Mouse (Mus musculus): ENCODE measurements at regions not wholly inside any gene's neighbourhood (a gene's known extent, or its start where the extent isn't known, plus 50 kb on each side); places are given as distances from the start of the nearest gene placed in this dataset.
"Not testable (repeated sequence)": the region's sequence is repeated elsewhere in the genome, so short reads cannot be mapped to it uniquely, and the experiment has no call there.

DNA sequence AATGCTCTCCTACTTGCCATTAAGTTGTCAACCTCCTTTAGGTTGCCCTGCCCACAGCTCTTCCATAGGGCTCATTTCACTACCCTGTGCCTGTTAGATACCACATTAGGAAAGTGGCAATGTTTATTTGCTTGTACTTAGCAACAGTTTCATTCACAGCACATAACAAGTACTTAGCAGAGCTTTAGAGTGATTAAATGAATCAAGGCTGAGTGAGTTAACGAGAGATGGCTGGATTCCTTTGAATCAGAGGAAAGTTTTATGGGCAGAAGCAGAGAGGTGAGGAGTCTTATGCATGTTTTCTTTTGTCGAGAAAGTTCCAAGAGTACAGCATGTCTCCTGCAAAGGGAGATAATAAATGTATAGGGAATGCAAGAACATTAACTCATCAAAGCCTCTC is 60.5 kb downstream of the Ptgs2 start:
- Histone ChIP-seq H3K9ac (no peak overlapping the region), H3K27ac (no peak overlapping the region), H3K4me2 (no peak overlapping the region), H3K27me3 (no peaks in the 10 kb centered on the region), H3K9me3 (replicated peaks) (no peaks in the 10 kb centered on the region), H3K36me3 (ENCODE audit: poor library complexity, severe bottlenecking) (no peaks in the 10 kb centered on the region), H3K4me1 (no peaks in the 10 kb centered on the region), H3K4me3 (no peak overlapping the region)
- ATAC-seq: no peak
- 57% methylated on average over 2 of the region's 2 CpGs for WGBS

DNA sequence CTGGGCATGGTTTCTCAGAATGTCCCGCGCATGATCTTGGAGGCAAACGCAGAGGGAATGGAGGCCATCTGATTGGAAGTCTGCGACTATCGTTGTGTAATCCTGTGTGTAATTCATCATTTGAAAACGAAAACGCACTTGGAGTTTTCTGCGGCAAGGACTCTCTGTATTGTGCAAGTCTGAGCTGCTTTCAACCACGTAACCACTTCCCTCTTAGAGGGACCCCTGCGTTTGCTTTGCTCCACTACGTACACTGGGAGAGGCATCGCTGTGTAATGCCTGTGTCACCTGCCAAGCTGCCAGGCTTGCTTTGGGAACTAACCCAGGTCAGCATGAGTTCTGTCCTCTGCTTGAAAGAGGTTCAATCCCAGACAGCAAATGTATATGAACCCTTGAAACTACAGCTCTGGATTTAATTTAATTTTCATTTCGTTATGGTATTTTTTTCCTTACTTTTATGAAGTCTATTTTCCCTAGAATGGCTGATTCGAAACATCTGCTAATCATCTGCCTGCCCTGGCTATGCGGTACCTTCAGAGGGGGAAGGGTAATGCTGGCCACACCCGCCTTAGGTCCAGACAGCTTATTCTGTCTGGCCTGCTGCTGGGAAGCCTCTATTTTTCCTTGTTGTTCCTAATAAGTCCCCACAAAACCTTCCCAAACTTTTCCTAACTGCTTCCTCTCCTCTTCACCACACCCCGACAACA is 65.2 kb downstream of the Ptgs2 start:
- Histone ChIP-seq H3K36me3 (ENCODE audit: poor library complexity, severe bottlenecking) (no peaks in the 10 kb centered on the region), H3K4me1 (no peaks in the 10 kb centered on the region), H3K9ac (no peak overlapping the region), H3K27ac (no peak overlapping the region), H3K4me3 (no peak overlapping the region), H3K27me3 (no peaks in the 10 kb centered on the region), H3K9me3 (replicated peaks) (no peaks in the 10 kb centered on the region), H3K4me2 (no peak overlapping the region)
- ATAC-seq: no peak
- 69% methylated on average over 17 of the region's 17 CpGs for WGBS

DNA sequence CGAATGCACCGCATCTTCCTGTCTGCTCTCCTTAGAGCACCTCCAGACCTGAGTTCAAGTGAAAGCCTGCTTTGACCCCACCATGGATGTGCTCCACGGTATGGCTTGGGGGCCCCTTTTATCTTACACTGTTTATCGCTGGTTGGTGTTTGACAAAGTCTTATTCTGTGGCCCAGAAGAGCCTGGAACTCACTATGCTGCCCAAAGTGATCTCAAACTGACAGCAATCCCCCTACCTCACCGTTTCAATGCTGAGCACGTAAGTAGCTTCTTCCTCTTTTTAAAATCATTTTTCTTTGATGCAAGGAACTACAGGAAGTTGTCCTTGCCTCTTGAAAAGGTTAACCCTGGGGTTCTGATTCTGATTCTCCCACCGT is 65.8 kb downstream of the Ptgs2 start:
- H3K4me1 ChIP-seq: no peaks in the 10 kb centered on the region
- no peak overlapping the region for H3K27ac ChIP-seq
- ATAC-seq: no peak
- H3K4me2 ChIP-seq: no peak overlapping the region
- no peak overlapping the region for H3K9ac ChIP-seq
- no peak overlapping the region for H3K4me3 ChIP-seq
- no peaks in the 10 kb centered on the region for H3K36me3 ChIP-seq (ENCODE audit: poor library complexity, severe bottlenecking)
- 87% methylated on average over 7 of the region's 7 CpGs for WGBS
- H3K9me3 ChIP-seq (replicated peaks): no peaks in the 10 kb centered on the region
- no peaks in the 10 kb centered on the region for H3K27me3 ChIP-seq

GRCm38 (mm10) chr1:150167172-150167571 is 67.3 kb downstream of the Ptgs2 start:
- H3K36me3 ChIP-seq (ENCODE audit: poor library complexity, severe bottlenecking): no peaks in the 10 kb centered on the region
- no peak overlapping the region for H3K27ac ChIP-seq
- ATAC-seq: no peak
- no peaks in the 10 kb centered on the region for H3K27me3 ChIP-seq
- H3K4me2 ChIP-seq: no peak overlapping the region
- no peaks in the 10 kb centered on the region for H3K4me1 ChIP-seq
- H3K9ac ChIP-seq: no peak overlapping the region
- H3K9me3 ChIP-seq (replicated peaks): no peaks in the 10 kb centered on the region
- no peak overlapping the region for H3K4me3 ChIP-seq

- no peaks in the 10 kb centered on the region for H3K9me3 ChIP-seq (replicated peaks)
- no peak overlapping the region for H3K27ac ChIP-seq
- no peaks in the 10 kb centered on the region for H3K4me1 ChIP-seq
- H3K4me3 ChIP-seq: no peak overlapping the region
- H3K36me3 ChIP-seq (ENCODE audit: poor library complexity, severe bottlenecking): no peaks in the 10 kb centered on the region
- H3K9ac ChIP-seq: no peak overlapping the region
- ATAC-seq: no peak
- WGBS: 80% methylated on average over 3 of the region's 3 CpGs
- no peaks in the 10 kb centered on the region for H3K27me3 ChIP-seq
- no peak overlapping the region for H3K4me2 ChIP-seq
Observed at GRCm38 (mm10) chr1:150174204-150174603, 74.4 kb downstream of the Ptgs2 start.

DNA sequence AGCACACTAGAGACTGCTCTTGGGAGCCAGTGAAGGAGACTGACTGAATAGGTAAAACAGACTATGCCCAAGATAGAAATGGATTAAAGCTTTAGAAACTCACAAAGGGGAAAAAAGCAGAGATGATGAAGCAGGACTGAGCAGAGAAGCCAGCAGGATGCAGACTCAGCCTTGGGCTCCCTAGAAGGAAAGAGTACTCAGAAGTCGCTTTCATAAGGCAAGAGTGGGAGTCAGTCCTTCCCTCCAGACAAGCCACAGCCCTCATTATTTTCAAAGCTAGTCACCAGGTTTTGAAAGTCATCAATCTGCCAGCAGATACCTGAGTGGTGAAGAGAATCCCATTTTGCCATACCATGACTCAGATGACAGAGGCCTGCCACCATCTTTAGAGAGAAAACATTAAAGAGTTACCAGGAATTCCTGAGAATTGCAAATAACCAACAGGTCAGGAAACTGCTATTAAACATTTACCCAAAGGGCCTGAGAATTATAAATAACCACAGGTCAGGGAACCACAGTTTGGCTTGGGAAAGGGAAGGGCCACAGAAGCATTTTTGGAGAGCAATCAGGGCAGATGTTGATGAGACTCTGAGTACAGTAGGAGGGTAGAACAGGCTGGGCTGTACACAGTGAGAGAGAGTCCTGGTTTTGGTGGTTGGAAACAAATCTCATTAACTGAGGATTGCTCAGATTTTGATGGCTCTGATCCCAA is 77.4 kb downstream of the Ptgs2 start:
- Histone ChIP-seq H3K27me3 (no peaks in the 10 kb centered on the region), H3K4me1 (no peaks in the 10 kb centered on the region), H3K4me2 (no peak overlapping the region), H3K9me3 (replicated peaks) (no peaks in the 10 kb centered on the region), H3K27ac (no peak overlapping the region), H3K36me3 (ENCODE audit: poor library complexity, severe bottlenecking) (no peaks in the 10 kb centered on the region), H3K4me3 (no peak overlapping the region), H3K9ac (no peak overlapping the region)
- ATAC-seq: no peak
- WGBS: 86% methylated on average over 1 of the region's 1 CpGs

GRCm38 (mm10) chr1:150202022-150202421 is 102.2 kb downstream of the Ptgs2 start:
- H3K9ac ChIP-seq: no peak overlapping the region
- H3K4me1 ChIP-seq: no peaks in the 10 kb centered on the region
- H3K27ac ChIP-seq: no peak overlapping the region
- H3K9me3 ChIP-seq (replicated peaks): no peaks in the 10 kb centered on the region
- 94% methylated on average over 2 of the region's 2 CpGs for WGBS
- ATAC-seq: no peak
- H3K4me2 ChIP-seq: no peak overlapping the region
- no peak overlapping the region for H3K4me3 ChIP-seq
- H3K27me3 ChIP-seq: no peaks in the 10 kb centered on the region
- no peaks in the 10 kb centered on the region for H3K36me3 ChIP-seq (ENCODE audit: poor library complexity, severe bottlenecking)

- no peaks in the 10 kb centered on the region for H3K36me3 ChIP-seq (ENCODE audit: poor library complexity, severe bottlenecking)
- H3K27ac ChIP-seq: no peak overlapping the region
- no peak for ATAC-seq
- H3K4me1 ChIP-seq: no peaks in the 10 kb centered on the region
- H3K27me3 ChIP-seq: no peaks in the 10 kb centered on the region
- no peak overlapping the region for H3K4me3 ChIP-seq
- no peak overlapping the region for H3K4me2 ChIP-seq
- no peaks in the 10 kb centered on the region for H3K9me3 ChIP-seq (replicated peaks)
- H3K9ac ChIP-seq: no peak overlapping the region
Observed at GRCm38 (mm10) chr1:150212454-150212853, 106.8 kb upstream of the Pdc start.

DNA sequence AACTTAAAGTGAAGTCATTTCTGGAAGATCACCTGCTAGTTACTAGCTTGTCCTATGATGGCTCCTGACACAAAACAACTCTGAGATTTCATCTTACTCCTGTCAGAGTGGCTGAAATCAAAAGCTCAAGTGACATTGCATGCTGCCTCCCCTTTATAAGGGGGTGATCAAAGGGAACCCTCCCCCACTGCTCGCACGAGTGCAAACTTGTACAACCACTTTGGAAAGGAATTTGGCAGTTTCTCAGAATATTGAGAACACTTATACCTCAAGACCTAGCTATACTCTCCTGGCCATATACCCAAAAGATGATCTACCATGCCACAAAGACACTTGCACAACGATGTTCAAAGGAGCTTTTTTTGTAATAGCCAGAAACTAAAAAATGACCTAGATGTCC is 102.5 kb upstream of the Pdc start:
- Histone ChIP-seq H3K27me3 (no peaks in the 10 kb centered on the region), H3K9ac (no peak overlapping the region), H3K4me2 (no peak overlapping the region), H3K4me1 (no peaks in the 10 kb centered on the region), H3K27ac (no peak overlapping the region), H3K4me3 (no peak overlapping the region), H3K36me3 (ENCODE audit: poor library complexity, severe bottlenecking) (no peaks in the 10 kb centered on the region), H3K9me3 (replicated peaks) (no peaks in the 10 kb centered on the region)
- 86% methylated on average over 3 of the region's 3 CpGs for WGBS
- ATAC-seq: no peak

DNA sequence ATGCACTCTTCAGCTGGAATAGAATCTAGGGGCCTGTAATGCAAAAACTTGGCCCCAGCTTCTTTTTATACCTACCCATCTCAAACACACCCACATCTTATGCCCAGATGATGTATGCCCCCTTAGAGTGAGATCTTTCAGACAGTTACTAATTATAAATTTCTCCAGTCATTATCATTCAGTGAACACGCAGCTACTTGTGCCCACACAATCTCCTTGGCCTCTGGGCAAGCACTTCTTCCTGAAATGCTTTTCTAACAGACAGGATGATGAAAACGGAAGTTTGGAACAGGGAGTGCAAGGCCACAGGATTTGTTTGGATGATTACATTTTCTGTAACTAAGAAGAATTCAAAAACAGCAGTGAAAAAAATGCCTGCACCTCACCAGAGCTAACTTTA is 100.4 kb upstream of the Pdc start:
- H3K9me3 ChIP-seq (replicated peaks): no peaks in the 10 kb centered on the region
- H3K36me3 ChIP-seq (ENCODE audit: poor library complexity, severe bottlenecking): no peaks in the 10 kb centered on the region
- no peaks in the 10 kb centered on the region for H3K4me1 ChIP-seq
- H3K27me3 ChIP-seq: no peaks in the 10 kb centered on the region
- no peak overlapping the region for H3K4me3 ChIP-seq
- no peak overlapping the region for H3K9ac ChIP-seq
- no peak overlapping the region for H3K4me2 ChIP-seq
- whole genome bisulfite sequencing: 86% methylated on average over 2 of the region's 2 CpGs
- ATAC-seq: no peak
- no peak overlapping the region for H3K27ac ChIP-seq

GRCm38 (mm10) chr1:150225529-150225928 is 93.7 kb upstream of the Pdc start:
- Histone ChIP-seq H3K9ac (no peak overlapping the region), H3K4me3 (no peak overlapping the region), H3K4me2 (no peak overlapping the region), H3K4me1 (no peaks in the 10 kb centered on the region), H3K36me3 (ENCODE audit: poor library complexity, severe bottlenecking) (no peaks in the 10 kb centered on the region), H3K27me3 (no peaks in the 10 kb centered on the region), H3K9me3 (replicated peaks) (no peaks in the 10 kb centered on the region), H3K27ac (no peak overlapping the region)
- no peak for ATAC-seq
- WGBS: 75% methylated on average over 6 of the region's 6 CpGs

GRCm38 (mm10) chr1:150239504-150239903 is 79.7 kb upstream of the Pdc start:
- H3K27me3 ChIP-seq; H3K4me2 ChIP-seq; H3K4me1 ChIP-seq; H3K36me3 ChIP-seq (ENCODE audit: poor library complexity, severe bottlenecking); ATAC-seq; H3K9me3 ChIP-seq (replicated peaks); H3K4me3 ChIP-seq; H3K9ac ChIP-seq; H3K27ac ChIP-seq: not testable (repeated sequence)
- 87% methylated on average over 1 of the region's 1 CpGs for WGBS

- no peak overlapping the region for H3K9ac ChIP-seq
- no peak for ATAC-seq
- 88% methylated on average over 3 of the region's 3 CpGs for WGBS
Observed at GRCm38 (mm10) chr1:150240110-150240509, 79.1 kb upstream of the Pdc start.

More at GRCm38 (mm10) chr1:150240110-150240509, 79.1 kb upstream of the Pdc start:
- Histone ChIP-seq H3K4me2 (no peak overlapping the region), H3K9me3 (replicated peaks) (no peaks in the 10 kb centered on the region), H3K4me1 (no peaks in the 10 kb centered on the region), H3K27ac (no peak overlapping the region), H3K36me3 (ENCODE audit: poor library complexity, severe bottlenecking) (no peaks in the 10 kb centered on the region), H3K27me3 (no peaks in the 10 kb centered on the region), H3K4me3 (no peak overlapping the region)

Measured in forebrain, embryonic 13.5 days (tissue).